Mouse (Mus musculus): Measurements from ENCODE around the gene Gm6763. TPM values are rescaled to one million over a fixed set of nuclear protein-coding genes. Genes with fewer than 3 reads are reported as not detected.
"Not testable (repeated sequence)": the region's sequence is repeated elsewhere in the genome, so short reads cannot be mapped to it uniquely, and the experiment has no call there.

Gm6763 gene
- polyA plus RNA-seq (2015; fragmentation: Nextera tagmentation; extraction: Ambion mirVana), result not detected in 2 replicates

DNA sequence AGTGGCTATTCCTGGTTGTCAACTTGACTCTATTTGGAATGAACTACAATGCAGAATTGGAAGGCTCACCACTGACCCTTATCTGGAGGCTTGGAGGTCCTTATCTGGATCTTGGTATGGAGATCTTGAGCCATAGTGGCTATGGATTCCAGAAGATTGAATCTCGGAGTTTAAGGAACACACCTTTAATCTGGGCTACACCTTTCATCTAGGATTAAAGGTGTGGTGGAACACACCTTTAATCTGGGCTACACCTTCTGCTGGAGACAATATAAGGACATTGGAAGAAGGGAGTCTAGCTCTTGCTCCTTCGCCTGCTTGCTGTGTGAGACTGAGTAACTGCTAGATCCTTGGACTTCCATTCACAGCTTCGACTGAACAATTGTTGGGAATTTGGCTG lies at the start of gene Gm6763:
TSS of gene Gm6763 (plus strand) at position 301 of the 400 bp plus-strand sequence.
- not testable (repeated sequence) for H3K9me3 ChIP-seq (ENCODE audit: control insufficient read depth, low read length); ATAC-seq (ENCODE audit: low FRiP score, low TSS enrichment); H3K27ac ChIP-seq (replicated peaks); DNase-seq (ENCODE audit: low spot score); H3K4me2 ChIP-seq (replicated peaks; ENCODE audit: low read depth); H3K27me3 ChIP-seq (ENCODE audit: control insufficient read depth, insufficient read depth, low read length); H3K4me1 ChIP-seq (replicated peaks; ENCODE audit: control insufficient read depth, insufficient read depth); H3K9ac ChIP-seq (ENCODE audit: low read length); H3K36me3 ChIP-seq (ENCODE audit: control insufficient read depth, insufficient read depth, low read length); H3K4me3 ChIP-seq (ENCODE audit: low read depth, low read length)
- no CpG with 5 or more reads among the region's 3 CpGs for WGBS

DNA sequence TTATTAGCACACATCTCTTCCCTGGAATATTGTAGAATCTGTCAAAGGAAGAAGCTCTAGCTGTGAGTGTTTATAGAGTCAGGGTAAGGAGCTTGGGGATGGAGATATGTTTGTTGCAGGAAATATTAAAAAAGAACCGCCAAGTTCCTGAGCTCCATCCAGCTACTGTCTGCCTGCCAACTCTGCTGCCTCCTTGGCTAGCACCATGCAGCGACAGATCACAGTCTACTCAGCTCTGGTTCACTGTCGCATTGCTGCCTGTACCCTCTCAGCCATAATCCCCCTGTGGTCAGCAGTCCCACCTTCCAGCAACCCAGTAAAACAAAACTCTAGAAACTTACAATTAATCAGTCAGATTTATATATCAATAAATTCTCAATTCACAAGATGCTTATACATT lies 41.3 kb upstream of the Gm6763 start:
- Histone ChIP-seq H3K9me3 (ENCODE audit: control insufficient read depth, low read length) (no peaks in the 10 kb centered on the region), H3K27me3 (ENCODE audit: control insufficient read depth, insufficient read depth, low read length) (no peaks in the 10 kb centered on the region), H3K4me1 (replicated peaks; ENCODE audit: control insufficient read depth, insufficient read depth) (no peaks in the 10 kb centered on the region), H3K9ac (ENCODE audit: low read length) (no peak overlapping the region), H3K36me3 (ENCODE audit: control insufficient read depth, insufficient read depth, low read length) (no peaks in the 10 kb centered on the region), H3K27ac (replicated peaks) (no peak overlapping the region), H3K4me3 (ENCODE audit: low read depth, low read length) (no peak overlapping the region), H3K4me2 (replicated peaks; ENCODE audit: low read depth) (no peak overlapping the region)
- 43% methylated on average over 3 of the region's 3 CpGs for WGBS
- DNase-seq (ENCODE audit: low spot score) (no peak), ATAC-seq (ENCODE audit: low FRiP score, low TSS enrichment) (no peak)
- TF ChIP-seq CTCF (IDR thresholded peaks at IDR 0.05; ENCODE audit: low read depth), result no peak
- TF ChIP-seq EP300 (optimal IDR thresholded peaks at IDR 0.05), result no peak

- Histone ChIP-seq H3K9me3 (ENCODE audit: control insufficient read depth, low read length) (no peaks in the 10 kb centered on the region), H3K4me2 (replicated peaks; ENCODE audit: low read depth) (no peak overlapping the region), H3K27ac (replicated peaks) (no peak overlapping the region), H3K9ac (ENCODE audit: low read length) (no peak overlapping the region), H3K27me3 (ENCODE audit: control insufficient read depth, insufficient read depth, low read length) (no peaks in the 10 kb centered on the region), H3K36me3 (ENCODE audit: control insufficient read depth, insufficient read depth, low read length) (no peaks in the 10 kb centered on the region), H3K4me1 (replicated peaks; ENCODE audit: control insufficient read depth, insufficient read depth) (no peaks in the 10 kb centered on the region), H3K4me3 (ENCODE audit: low read depth, low read length) (no peak overlapping the region)
- ATAC-seq (ENCODE audit: low FRiP score, low TSS enrichment) (no peak), DNase-seq (ENCODE audit: low spot score) (no peak)
- TF ChIP-seq CTCF (IDR thresholded peaks at IDR 0.05; ENCODE audit: low read depth) (no peak), EP300 (optimal IDR thresholded peaks at IDR 0.05) (no peak)
- WGBS, result 61% methylated on average over 2 of the region's 2 CpGs
Observed at GRCm38 (mm10) chr10:104118312-104118711, 33.0 kb upstream of the Gm6763 start.

DNA sequence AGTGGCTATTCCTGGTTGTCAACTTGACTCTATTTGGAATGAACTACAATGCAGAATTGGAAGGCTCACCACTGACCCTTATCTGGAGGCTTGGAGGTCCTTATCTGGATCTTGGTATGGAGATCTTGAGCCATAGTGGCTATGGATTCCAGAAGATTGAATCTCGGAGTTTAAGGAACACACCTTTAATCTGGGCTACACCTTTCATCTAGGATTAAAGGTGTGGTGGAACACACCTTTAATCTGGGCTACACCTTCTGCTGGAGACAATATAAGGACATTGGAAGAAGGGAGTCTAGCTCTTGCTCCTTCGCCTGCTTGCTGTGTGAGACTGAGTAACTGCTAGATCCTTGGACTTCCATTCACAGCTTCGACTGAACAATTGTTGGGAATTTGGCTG lies 8.6 kb upstream of the Gm6763 start, which contains the start of gene Gm21293:
TSS of gene Gm21293 (plus strand) at position 301 of the 400 bp plus-strand sequence.
- H3K27ac ChIP-seq (replicated peaks); H3K4me3 ChIP-seq (ENCODE audit: low read depth, low read length); H3K9me3 ChIP-seq (ENCODE audit: control insufficient read depth, low read length); H3K4me2 ChIP-seq (replicated peaks; ENCODE audit: low read depth); H3K4me1 ChIP-seq (replicated peaks; ENCODE audit: control insufficient read depth, insufficient read depth); DNase-seq (ENCODE audit: low spot score); H3K9ac ChIP-seq (ENCODE audit: low read length); H3K27me3 ChIP-seq (ENCODE audit: control insufficient read depth, insufficient read depth, low read length); H3K36me3 ChIP-seq (ENCODE audit: control insufficient read depth, insufficient read depth, low read length); ATAC-seq (ENCODE audit: low FRiP score, low TSS enrichment): not testable (repeated sequence)
- whole genome bisulfite sequencing, result no CpG with 5 or more reads among the region's 3 CpGs

DNA sequence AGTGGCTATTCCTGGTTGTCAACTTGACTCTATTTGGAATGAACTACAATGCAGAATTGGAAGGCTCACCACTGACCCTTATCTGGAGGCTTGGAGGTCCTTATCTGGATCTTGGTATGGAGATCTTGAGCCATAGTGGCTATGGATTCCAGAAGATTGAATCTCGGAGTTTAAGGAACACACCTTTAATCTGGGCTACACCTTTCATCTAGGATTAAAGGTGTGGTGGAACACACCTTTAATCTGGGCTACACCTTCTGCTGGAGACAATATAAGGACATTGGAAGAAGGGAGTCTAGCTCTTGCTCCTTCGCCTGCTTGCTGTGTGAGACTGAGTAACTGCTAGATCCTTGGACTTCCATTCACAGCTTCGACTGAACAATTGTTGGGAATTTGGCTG lies 8.4 kb downstream of the Gm6763 start, which contains the start of gene Gm8764:
TSS of gene Gm8764 (plus strand) at position 301 of the 400 bp plus-strand sequence.
- no CpG with 5 or more reads among the region's 3 CpGs for WGBS
- DNase-seq (ENCODE audit: low spot score); H3K27me3 ChIP-seq (ENCODE audit: control insufficient read depth, insufficient read depth, low read length); H3K4me3 ChIP-seq (ENCODE audit: low read depth, low read length); H3K9ac ChIP-seq (ENCODE audit: low read length); H3K4me2 ChIP-seq (replicated peaks; ENCODE audit: low read depth); H3K9me3 ChIP-seq (ENCODE audit: control insufficient read depth, low read length); H3K36me3 ChIP-seq (ENCODE audit: control insufficient read depth, insufficient read depth, low read length); ATAC-seq (ENCODE audit: low FRiP score, low TSS enrichment); H3K4me1 ChIP-seq (replicated peaks; ENCODE audit: control insufficient read depth, insufficient read depth); H3K27ac ChIP-seq (replicated peaks): not testable (repeated sequence)

- no CpG with 5 or more reads among the region's 3 CpGs for WGBS
- not testable (repeated sequence) for H3K27me3 ChIP-seq (ENCODE audit: control insufficient read depth, insufficient read depth, low read length); ATAC-seq (ENCODE audit: low FRiP score, low TSS enrichment)
Observed at GRCm38 (mm10) chr10:104168215-104168614, 16.9 kb downstream of the Gm6763 start, which contains the start of gene Gm21304. Gene Gm21304 (plus strand): TSS chr10:104168515.

DNA sequence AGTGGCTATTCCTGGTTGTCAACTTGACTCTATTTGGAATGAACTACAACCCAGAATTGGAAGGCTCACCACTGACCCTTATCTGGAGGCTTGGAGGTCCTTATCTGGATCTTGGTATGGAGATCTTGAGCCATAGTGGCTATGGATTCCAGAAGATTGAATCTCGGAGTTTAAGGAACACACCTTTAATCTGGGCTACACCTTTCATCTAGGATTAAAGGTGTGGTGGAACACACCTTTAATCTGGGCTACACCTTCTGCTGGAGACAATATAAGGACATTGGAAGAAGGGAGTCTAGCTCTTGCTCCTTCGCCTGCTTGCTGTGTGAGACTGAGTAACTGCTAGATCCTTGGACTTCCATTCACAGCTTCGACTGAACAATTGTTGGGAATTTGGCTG lies 25.4 kb downstream of the Gm6763 start, which contains the start of gene Gm21312:
TSS of gene Gm21312 (plus strand) at position 301 of the 400 bp plus-strand sequence.
- ATAC-seq (ENCODE audit: low FRiP score, low TSS enrichment); H3K27me3 ChIP-seq (ENCODE audit: control insufficient read depth, insufficient read depth, low read length); H3K9ac ChIP-seq (ENCODE audit: low read length); H3K4me1 ChIP-seq (replicated peaks; ENCODE audit: control insufficient read depth, insufficient read depth); DNase-seq (ENCODE audit: low spot score); H3K9me3 ChIP-seq (ENCODE audit: control insufficient read depth, low read length); H3K4me2 ChIP-seq (replicated peaks; ENCODE audit: low read depth); H3K4me3 ChIP-seq (ENCODE audit: low read depth, low read length); H3K36me3 ChIP-seq (ENCODE audit: control insufficient read depth, insufficient read depth, low read length); H3K27ac ChIP-seq (replicated peaks): not testable (repeated sequence)
- WGBS, result no CpG with 5 or more reads among the region's 3 CpGs

More at GRCm38 (mm10) chr10:104168215-104168614, 16.9 kb downstream of the Gm6763 start, which contains the start of gene Gm21304:
- H3K4me3 ChIP-seq (ENCODE audit: low read depth, low read length); H3K4me1 ChIP-seq (replicated peaks; ENCODE audit: control insufficient read depth, insufficient read depth); H3K36me3 ChIP-seq (ENCODE audit: control insufficient read depth, insufficient read depth, low read length); H3K9ac ChIP-seq (ENCODE audit: low read length); H3K4me2 ChIP-seq (replicated peaks; ENCODE audit: low read depth); H3K9me3 ChIP-seq (ENCODE audit: control insufficient read depth, low read length); DNase-seq (ENCODE audit: low spot score); H3K27ac ChIP-seq (replicated peaks): not testable (repeated sequence)

DNA sequence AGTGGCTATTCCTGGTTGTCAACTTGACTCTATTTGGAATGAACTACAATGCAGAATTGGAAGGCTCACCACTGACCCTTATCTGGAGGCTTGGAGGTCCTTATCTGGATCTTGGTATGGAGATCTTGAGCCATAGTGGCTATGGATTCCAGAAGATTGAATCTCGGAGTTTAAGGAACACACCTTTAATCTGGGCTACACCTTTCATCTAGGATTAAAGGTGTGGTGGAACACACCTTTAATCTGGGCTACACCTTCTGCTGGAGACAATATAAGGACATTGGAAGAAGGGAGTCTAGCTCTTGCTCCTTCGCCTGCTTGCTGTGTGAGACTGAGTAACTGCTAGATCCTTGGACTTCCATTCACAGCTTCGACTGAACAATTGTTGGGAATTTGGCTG lies 33.9 kb downstream of the Gm6763 start, which contains the start of gene Gm20765:
TSS of gene Gm20765 (plus strand) at position 301 of the 400 bp plus-strand sequence.
- H3K27me3 ChIP-seq (ENCODE audit: control insufficient read depth, insufficient read depth, low read length); H3K36me3 ChIP-seq (ENCODE audit: control insufficient read depth, insufficient read depth, low read length); H3K4me2 ChIP-seq (replicated peaks; ENCODE audit: low read depth); H3K9ac ChIP-seq (ENCODE audit: low read length); DNase-seq (ENCODE audit: low spot score); ATAC-seq (ENCODE audit: low FRiP score, low TSS enrichment); H3K4me3 ChIP-seq (ENCODE audit: low read depth, low read length); H3K4me1 ChIP-seq (replicated peaks; ENCODE audit: control insufficient read depth, insufficient read depth); H3K9me3 ChIP-seq (ENCODE audit: control insufficient read depth, low read length); H3K27ac ChIP-seq (replicated peaks): not testable (repeated sequence)
- no CpG with 5 or more reads among the region's 3 CpGs for WGBS

DNA sequence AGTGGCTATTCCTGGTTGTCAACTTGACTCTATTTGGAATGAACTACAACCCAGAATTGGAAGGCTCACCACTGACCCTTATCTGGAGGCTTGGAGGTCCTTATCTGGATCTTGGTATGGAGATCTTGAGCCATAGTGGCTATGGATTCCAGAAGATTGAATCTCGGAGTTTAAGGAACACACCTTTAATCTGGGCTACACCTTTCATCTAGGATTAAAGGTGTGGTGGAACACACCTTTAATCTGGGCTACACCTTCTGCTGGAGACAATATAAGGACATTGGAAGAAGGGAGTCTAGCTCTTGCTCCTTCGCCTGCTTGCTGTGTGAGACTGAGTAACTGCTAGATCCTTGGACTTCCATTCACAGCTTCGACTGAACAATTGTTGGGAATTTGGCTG lies 42.4 kb downstream of the Gm6763 start, which contains the start of gene Gm4340:
TSS of gene Gm4340 (plus strand) at position 301 of the 400 bp plus-strand sequence.
- H3K36me3 ChIP-seq (ENCODE audit: control insufficient read depth, insufficient read depth, low read length); H3K4me2 ChIP-seq (replicated peaks; ENCODE audit: low read depth); H3K27me3 ChIP-seq (ENCODE audit: control insufficient read depth, insufficient read depth, low read length); ATAC-seq (ENCODE audit: low FRiP score, low TSS enrichment); H3K4me3 ChIP-seq (ENCODE audit: low read depth, low read length); DNase-seq (ENCODE audit: low spot score); H3K4me1 ChIP-seq (replicated peaks; ENCODE audit: control insufficient read depth, insufficient read depth); H3K9ac ChIP-seq (ENCODE audit: low read length); H3K9me3 ChIP-seq (ENCODE audit: control insufficient read depth, low read length); H3K27ac ChIP-seq (replicated peaks): not testable (repeated sequence)
- no CpG with 5 or more reads among the region's 3 CpGs for WGBS

Data from stomach, postnatal 0 days (tissue).